Mouse (Mus musculus) induced T-regulatory cell, adult 2 months (primary cell): Measurements from ENCODE around the gene Fat3.

Experiments
- DNase-seq: peaks from one replicate; pipeline ENCODE4 v3.0.0-alpha.2; 2012; ENCODE audit warnings: low read depth

Gene Fat3

GRCm38 (mm10) chr9:16437805-16438204 lies 63.3 kb downstream of the Fat3 start:
- DNase-seq: no peak

GRCm38 (mm10) chr9:16428589-16428988 lies 72.5 kb downstream of the Fat3 start:
- no peak for DNase-seq

GRCm38 (mm10) chr9:16422707-16423106 lies 78.4 kb downstream of the Fat3 start:
- no peak for DNase-seq

GRCm38 (mm10) chr9:16402815-16403214 lies 98.3 kb downstream of the Fat3 start:
- DNase-seq: no peak

GRCm38 (mm10) chr9:16398734-16399686 lies 102.1 kb downstream of the Fat3 start:
- no peak for DNase-seq

GRCm38 (mm10) chr9:16389141-16389540 lies 111.9 kb downstream of the Fat3 start:
- no peak for DNase-seq

GRCm38 (mm10) chr9:16387527-16387926 lies 113.6 kb downstream of the Fat3 start:
- no peak for DNase-seq

GRCm38 (mm10) chr9:16363713-16364112 lies 137.4 kb downstream of the Fat3 start:
- DNase-seq: no peak

GRCm38 (mm10) chr9:16361811-16362210 lies 139.3 kb downstream of the Fat3 start:
- DNase-seq: no peak

GRCm38 (mm10) chr9:16356636-16357035 lies 144.4 kb downstream of the Fat3 start:
- no peak for DNase-seq

- no peak for DNase-seq
Measured at GRCm38 (mm10) chr9:16354906-16355305, 146.2 kb downstream of the Fat3 start.

- DNase-seq: no peak
Measured at GRCm38 (mm10) chr9:16353049-16353724, 147.9 kb downstream of the Fat3 start.

GRCm38 (mm10) chr9:16352486-16353048 lies 148.5 kb downstream of the Fat3 start:
- no peak for DNase-seq

- no peak for DNase-seq
Measured at GRCm38 (mm10) chr9:16344902-16345855, 155.9 kb downstream of the Fat3 start.

GRCm38 (mm10) chr9:16343191-16343590 lies 157.9 kb downstream of the Fat3 start:
- DNase-seq: no peak

- DNase-seq: no peak
Measured at GRCm38 (mm10) chr9:16342577-16342976, 158.5 kb downstream of the Fat3 start.

- no peak for DNase-seq
Measured at GRCm38 (mm10) chr9:16330290-16330984, 170.6 kb downstream of the Fat3 start.

GRCm38 (mm10) chr9:16318957-16319356 lies 182.1 kb downstream of the Fat3 start:
- DNase-seq: no peak

- no peak for DNase-seq
Measured at GRCm38 (mm10) chr9:16312599-16313197, 188.4 kb downstream of the Fat3 start.
